Mouse (Mus musculus) MEL (cell line): ENCODE results near the gene Kin. TPM values are rescaled to one million over a fixed set of nuclear protein-coding genes. Genes with fewer than 3 reads are reported as not detected.

Source experiments
- DNase-seq: peaks from one replicate; pipeline ENCODE4 v3.0.0; 2011; ENCODE audit warnings: low read depth, low spot score
- H3K27ac ChIP-seq: 2 replicates; pipeline ENCODE4 v1.5.1; 2012; ENCODE audit warnings: low read depth, mild to moderate bottlenecking, control low read depth, low read length, moderate library complexity; ENCODE audit not compliant: control insufficient read depth
- H3K27me3 ChIP-seq, 2 experiments: fragments of 150-350 bp in 1 of 2; sonication (generic) in 1 of 2; 2 replicates each; pipeline ENCODE4 v1.6.1; 2012; ENCODE audit warnings: low read length in 2 of 2, mild to moderate bottlenecking in 2 of 2, improper control_type of control experiment in 1 of 2, moderate library complexity in 1 of 2; ENCODE audit not compliant: insufficient read depth in 2 of 2, control insufficient read depth in 1 of 2
- H3K36me3 ChIP-seq, 2 experiments: 2 replicates each; pipeline ENCODE4 v1.6.1; 2012 to 2014; ENCODE audit warnings: low read length in 2 of 2, improper control_type of control experiment in 1 of 2, inconsistent platforms in 1 of 2, mild to moderate bottlenecking in 1 of 2; ENCODE audit not compliant: insufficient read depth in 2 of 2, control insufficient read depth in 1 of 2
- H3K4me1 ChIP-seq, 2 experiments: fragments of 150-350 bp in 1 of 2; sonication (generic) in 1 of 2; 2 replicates each; pipeline ENCODE4 v1.6.1; 2012; ENCODE audit warnings: low read length in 2 of 2, improper control_type of control experiment in 1 of 2, mild to moderate bottlenecking in 1 of 2; ENCODE audit not compliant: insufficient read depth in 2 of 2, control insufficient read depth in 1 of 2
- H3K4me3 ChIP-seq, 2 experiments: fragments of 150-350 bp in 1 of 2; sonication (generic) in 1 of 2; 2 replicates each; pipeline ENCODE4 v1.5.1; 2012; ENCODE audit warnings: low read depth in 2 of 2, low read length in 2 of 2, mild to moderate bottlenecking in 2 of 2, moderate library complexity in 2 of 2, control low read depth in 1 of 2, improper control_type of control experiment in 1 of 2; ENCODE audit not compliant: control insufficient read depth in 1 of 2, insufficient read depth in 1 of 2
- H3K79me2 ChIP-seq: 2 replicates; pipeline ENCODE4 v1.6.1; 2012; ENCODE audit warnings: mild to moderate bottlenecking, low read length, moderate library complexity; ENCODE audit not compliant: control insufficient read depth, poor library complexity, insufficient read depth
- H3K9ac ChIP-seq: 2 replicates; pipeline ENCODE4 v1.6.1; 2012; ENCODE audit warnings: low read depth, mild to moderate bottlenecking, control low read depth, low read length, moderate library complexity; ENCODE audit not compliant: control insufficient read depth, poor library complexity, severe bottlenecking
- H3K9me3 ChIP-seq: fragments of 150-350 bp; sonication (generic); replicated peaks from 2 replicates; pipeline ENCODE4 v1.6.1; 2012; ENCODE audit warnings: mild to moderate bottlenecking, low read length, improper control_type of control experiment, moderate library complexity; ENCODE audit not compliant: insufficient read depth
- CHD1 ChIP-seq: IDR thresholded peaks from 2 replicates; pipeline ENCODE4 v1.6.1; 2012; ENCODE audit warnings: low read depth, mild to moderate bottlenecking, inconsistent platforms, low read length, improper control_type of control experiment
- CHD2 ChIP-seq: IDR thresholded peaks from 2 replicates; pipeline ENCODE4 v1.6.1; 2011; ENCODE audit warnings: low read length, improper control_type of control experiment
- CTCF ChIP-seq, 3 experiments: IDR thresholded peaks in 2 of 3; conservative IDR thresholded peaks in 1 of 3; 2 replicates each; pipeline ENCODE4 v1.5.1; 2011 to 2012; ENCODE audit warnings: low read length in 3 of 3, low read depth in 2 of 3, mild to moderate bottlenecking in 2 of 3, improper control_type of control experiment in 1 of 3, inconsistent platforms in 1 of 3, mixed read lengths in 1 of 3, moderate library complexity in 1 of 3; ENCODE audit not compliant: control insufficient read depth in 1 of 3, insufficient read depth in 1 of 3, poor library complexity in 1 of 3, severe bottlenecking in 1 of 3
- E2F4 ChIP-seq: IDR thresholded peaks from 2 replicates; pipeline ENCODE4 v1.6.1; 2011; ENCODE audit warnings: low read depth, low read length, improper control_type of control experiment, borderline replicate concordance
- ELF1 ChIP-seq: IDR thresholded peaks from 2 replicates; pipeline ENCODE4 v1.6.1; 2014; ENCODE audit warnings: low read depth, mild to moderate bottlenecking, inconsistent platforms, low read length, improper control_type of control experiment, moderate library complexity
- ETS1 ChIP-seq: IDR thresholded peaks from 2 replicates; pipeline ENCODE4 v1.6.1; 2012; ENCODE audit warnings: low read depth, mild to moderate bottlenecking, inconsistent platforms, low read length, improper control_type of control experiment, moderate library complexity
- GABPA ChIP-seq: IDR thresholded peaks from 2 replicates; pipeline ENCODE4 v1.6.1; 2012; ENCODE audit warnings: low read depth, mild to moderate bottlenecking, inconsistent platforms, low read length, improper control_type of control experiment, moderate library complexity
- GATA1 ChIP-seq: IDR thresholded peaks from 2 replicates; pipeline ENCODE4 v1.6.1; 2011; ENCODE audit warnings: low read depth, low read length, improper control_type of control experiment
- HCFC1 ChIP-seq: IDR thresholded peaks from 2 replicates; pipeline ENCODE4 v1.6.1; 2012; ENCODE audit warnings: low read depth, mild to moderate bottlenecking, inconsistent platforms, low read length, improper control_type of control experiment, moderate library complexity
- JUND ChIP-seq: IDR thresholded peaks from 2 replicates; pipeline ENCODE4 v1.6.1; 2011; ENCODE audit warnings: low read depth, mild to moderate bottlenecking, improper control_type of control experiment, low read length
- KAT2A ChIP-seq: conservative IDR thresholded peaks from 2 replicates; pipeline ENCODE4 v1.6.1; 2012; ENCODE audit warnings: low read depth, low read length, improper control_type of control experiment, inconsistent platforms
- MAX ChIP-seq: IDR thresholded peaks from 2 replicates; pipeline ENCODE4 v1.6.1; 2011; ENCODE audit warnings: low read length, improper control_type of control experiment
- MEF2A ChIP-seq: IDR thresholded peaks from 2 replicates; pipeline ENCODE4 v1.6.1; 2014; ENCODE audit warnings: low read depth, mild to moderate bottlenecking, inconsistent platforms, low read length, improper control_type of control experiment; ENCODE audit not compliant: poor library complexity, insufficient replicate concordance, severe bottlenecking; ENCODE audit errors: extremely low read depth
- MXI1 ChIP-seq: IDR thresholded peaks from 2 replicates; pipeline ENCODE4 v1.6.1; 2011; ENCODE audit warnings: mild to moderate bottlenecking, low read depth, low read length, improper control_type of control experiment
- NELFE ChIP-seq: IDR thresholded peaks from 2 replicates; pipeline ENCODE4 v1.6.1; 2011; ENCODE audit warnings: low read depth, low read length, improper control_type of control experiment
- POLR2A ChIP-seq, 2 experiments: IDR thresholded peaks; 2 replicates each; pipeline ENCODE4 v1.6.1; 2011 to 2012; ENCODE audit warnings: low read length in 2 of 2, mild to moderate bottlenecking in 2 of 2, control low read depth in 1 of 2, improper control_type of control experiment in 1 of 2, low read depth in 1 of 2, moderate library complexity in 1 of 2; ENCODE audit not compliant: control insufficient read depth in 1 of 2, insufficient read depth in 1 of 2, poor library complexity in 1 of 2
- POLR2AphosphoS5 ChIP-seq: IDR thresholded peaks from 2 replicates; pipeline ENCODE4 v1.6.1; 2012; ENCODE audit warnings: low read depth, borderline replicate concordance, mild to moderate bottlenecking, inconsistent platforms, low read length, moderate library complexity, mixed read lengths
- RAD21 ChIP-seq: IDR thresholded peaks from 2 replicates; pipeline ENCODE4 v1.6.1; 2011; ENCODE audit warnings: mild to moderate bottlenecking, low read depth, low read length, improper control_type of control experiment
- SMC3 ChIP-seq: IDR thresholded peaks from 2 replicates; pipeline ENCODE4 v1.6.1; 2011; ENCODE audit warnings: low read depth, low read length, improper control_type of control experiment
- TCF12 ChIP-seq: IDR thresholded peaks from 2 replicates; pipeline ENCODE4 v1.6.1; 2014; ENCODE audit warnings: low read depth, mild to moderate bottlenecking, inconsistent platforms, low read length, improper control_type of control experiment, moderate library complexity
- USF1 ChIP-seq: IDR thresholded peaks from 2 replicates; pipeline ENCODE4 v1.6.1; 2014; ENCODE audit warnings: low read depth, mild to moderate bottlenecking, inconsistent platforms, low read length, improper control_type of control experiment, moderate library complexity
- ZC3H11A ChIP-seq: IDR thresholded peaks from 2 replicates; pipeline ENCODE4 v1.6.1; 2012; ENCODE audit warnings: low read depth, mild to moderate bottlenecking, inconsistent platforms, low read length, improper control_type of control experiment
- ZMIZ1 ChIP-seq: IDR thresholded peaks from 2 replicates; pipeline ENCODE4 v1.6.1; 2012; ENCODE audit warnings: low read depth, mild to moderate bottlenecking, inconsistent platforms, low read length, improper control_type of control experiment, moderate library complexity
- polyA plus RNA-seq, 2 experiments: library from polyadenylated mRNA; stranded (reverse) in 1 of 2; unstranded in 1 of 2; fragments of >175 nt in 1 of 2; fragments of >200 nt in 1 of 2; gene quantifications; 2 replicates each; pipeline versions ENCODE4 v1.2.1 to v1.2.4; 2012; ENCODE audit warnings: low replicate concordance in 2 of 2, low read depth in 1 of 2; ENCODE audit not compliant: insufficient read length in 2 of 2, insufficient read depth in 1 of 2, missing spikeins in 1 of 2
- total RNA-seq: library from RNA; depleted of rRNA; stranded (reverse); fragments of 300-350 nt; gene quantifications from 2 replicates; pipeline ENCODE4 v1.2.3, GENCODE M21; 2012

Gene Kin
- total and polyA plus RNA-seq, 3 experiments = 25.7 to 33.5 TPM; not detected in 1

DNA sequence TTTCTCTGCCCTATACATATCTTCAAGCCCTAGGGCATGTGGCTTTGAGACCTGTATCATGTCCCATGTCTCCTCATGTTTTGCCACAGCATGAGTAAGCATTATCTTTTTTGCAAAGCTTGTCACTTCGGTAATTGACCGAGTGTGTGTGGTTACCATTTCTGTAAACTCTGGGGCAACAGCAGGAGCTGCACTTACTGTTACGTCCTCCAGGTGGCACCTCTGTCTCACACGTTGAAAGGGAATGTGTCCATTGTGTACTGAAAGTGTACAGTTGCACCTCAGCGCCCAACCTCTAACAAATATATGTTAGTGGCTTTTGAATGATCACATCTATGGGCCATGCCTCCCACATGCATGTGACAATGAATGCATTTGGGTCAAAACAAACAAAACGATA lies 20.8 kb downstream of the Kin start:
- Histone ChIP-seq H3K4me1 (no peaks in the 10 kb centered on the region), H3K27ac (no peak overlapping the region), H3K4me3 (0 out of 4 replicates have a peak overlapping the region, but pooled peaks of 1 of the 2 experiments have one; percentile 0), H3K9ac (no peak overlapping the region), H3K79me2 (no peaks in the 10 kb centered on the region), H3K36me3 (no peaks in the 10 kb centered on the region), H3K9me3 (no peaks in the 10 kb centered on the region), H3K27me3 (no peaks in the 10 kb centered on the region)
- peak; percentile 79 for DNase-seq
- TF ChIP-seq MAX (0 out of 2 replicates have a peak, but pooled peaks have one; percentile 40), SMC3 (peak; percentile 90), ELF1 (no peak), TCF12 (no peak), MXI1 (0 out of 2 replicates have a peak, but pooled peaks have one; percentile 13), POLR2A (IDR thresholded peaks at IDR 0.05; ENCODE audit: control insufficient read depth in 1 of 2, insufficient read depth in 1 of 2, low read depth in 1 of 2, low read length in 2 of 2, poor library complexity in 1 of 2) (no peak), ZC3H11A (peak; percentile 67), GATA1 (no peak), CTCF (IDR thresholded peaks at IDR 0.05 in 2 of 3, conservative IDR thresholded peaks at IDR 0.05 in 1 of 3; ENCODE audit: control insufficient read depth in 1 of 3, insufficient read depth in 1 of 3, low read depth in 2 of 3, low read length in 3 of 3, poor library complexity in 1 of 3, severe bottlenecking in 1 of 3) (peak; percentile 73 to 92 (median 91)), RAD21 (peak; percentile 79)

DNA sequence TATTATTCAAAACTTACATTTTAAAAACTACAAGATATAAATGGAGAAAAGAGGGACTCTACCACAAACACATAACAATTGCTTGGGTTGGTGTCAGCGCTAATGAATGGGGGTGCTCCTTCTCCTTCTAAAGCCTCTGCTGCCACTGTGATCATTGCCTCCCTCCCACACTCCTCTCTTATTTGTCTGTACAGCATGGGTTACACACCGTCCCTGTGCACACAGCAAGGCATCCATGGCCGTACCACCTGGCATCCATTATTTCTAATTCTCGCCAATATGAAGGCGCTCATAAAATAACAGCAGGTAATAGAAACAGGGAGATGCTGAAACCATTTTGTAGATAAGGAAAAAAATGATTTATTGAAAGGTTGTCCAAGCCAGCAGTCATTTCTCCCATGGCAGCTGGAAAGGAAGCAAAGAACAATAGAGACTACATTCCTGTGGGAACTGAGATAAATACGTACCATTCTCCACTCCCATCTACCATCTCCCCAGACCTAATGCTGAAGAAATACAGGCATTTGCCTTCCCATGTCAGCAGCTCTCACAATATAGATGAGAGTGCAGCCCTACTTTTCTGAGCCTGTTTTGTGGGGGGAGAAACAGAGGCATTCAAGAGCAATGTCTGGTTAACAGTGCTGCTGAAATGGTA lies 28.3 kb downstream of the Kin start:
- H3K4me3 ChIP-seq = no peak overlapping the region
- TF ChIP-seq USF1 = no peak
- TF ChIP-seq E2F4 = no peak
- TF ChIP-seq MEF2A = no peak
- TF ChIP-seq KAT2A = no peak
- no peak for TF ChIP-seq NELFE
- TF ChIP-seq CHD1 = no peak
- TF ChIP-seq HCFC1 = no peak
- TF ChIP-seq ETS1 = no peak
- TF ChIP-seq MXI1 = no peak
- no peak for TF ChIP-seq SMC3
- TF ChIP-seq TCF12 = no peak
- no peak for TF ChIP-seq JUND
- no peak for TF ChIP-seq POLR2AphosphoS5
- no peak for TF ChIP-seq ZMIZ1
- TF ChIP-seq CHD2 = no peak
- TF ChIP-seq GABPA = no peak
- no peak overlapping the region for H3K27ac ChIP-seq
- no peaks in the 10 kb centered on the region for H3K9me3 ChIP-seq
- no peaks in the 10 kb centered on the region for H3K79me2 ChIP-seq
- DNase-seq = no peak
- no peaks in the 10 kb centered on the region for H3K36me3 ChIP-seq
- H3K9ac ChIP-seq = no peak overlapping the region
- no peaks in the 10 kb centered on the region for H3K4me1 ChIP-seq
- no peaks in the 10 kb centered on the region; a peak in 2 of 4 replicates for H3K27me3 ChIP-seq
